Mouse (Mus musculus) CH12.LX (cell line): ENCODE results near the gene Gab1.

Experiments
- CTCF ChIP-seq, 2 experiments: IDR thresholded peaks in 1 of 2; conservative IDR thresholded peaks in 1 of 2; 2 replicates each; pipeline ENCODE4 v1.5.1; 2011 to 2012; ENCODE audit warnings: low read depth in 2 of 2, low read length in 2 of 2, improper control_type of control experiment in 1 of 2, inconsistent platforms in 1 of 2, mild to moderate bottlenecking in 1 of 2, moderate library complexity in 1 of 2
- EP300 ChIP-seq: IDR thresholded peaks from 2 replicates; pipeline ENCODE4 v1.6.1; 2011; ENCODE audit warnings: low read length, improper control_type of control experiment
- JUN ChIP-seq: IDR thresholded peaks from 2 replicates; pipeline ENCODE4 v1.6.1; 2011; ENCODE audit warnings: low read depth, mild to moderate bottlenecking, low read length, improper control_type of control experiment, moderate library complexity; ENCODE audit not compliant: insufficient read depth
- KAT2A ChIP-seq: IDR thresholded peaks from 2 replicates; pipeline ENCODE4 v1.6.1; 2012; ENCODE audit warnings: low read length, improper control_type of control experiment, inconsistent platforms; ENCODE audit not compliant: insufficient replicate concordance
- MYC ChIP-seq: IDR thresholded peaks from 2 replicates; pipeline ENCODE4 v1.6.1; 2011; ENCODE audit warnings: low read depth, mild to moderate bottlenecking, improper control_type of control experiment, low read length
- POLR2A ChIP-seq: IDR thresholded peaks from 2 replicates; pipeline ENCODE4 v1.6.1; 2011; ENCODE audit warnings: low read depth, mild to moderate bottlenecking, improper control_type of control experiment, low read length
- POLR2AphosphoS2 ChIP-seq: IDR thresholded peaks from 2 replicates; pipeline ENCODE4 v1.6.1; 2011; ENCODE audit warnings: low read depth, low read length, improper control_type of control experiment
- SIN3A ChIP-seq: IDR thresholded peaks from 2 replicates; pipeline ENCODE4 v1.6.1; 2012; ENCODE audit warnings: low read length, improper control_type of control experiment, inconsistent platforms
- TBP ChIP-seq: conservative IDR thresholded peaks from 2 replicates; pipeline ENCODE4 v1.6.1; 2011; ENCODE audit warnings: low read depth, low read length, improper control_type of control experiment
- UBTF ChIP-seq: IDR thresholded peaks from 2 replicates; pipeline ENCODE4 v1.6.1; 2012; ENCODE audit warnings: low read depth, mild to moderate bottlenecking, inconsistent platforms, low read length, improper control_type of control experiment, moderate library complexity
- ZMIZ1 ChIP-seq: IDR thresholded peaks from 2 replicates; pipeline ENCODE4 v1.6.1; 2012; ENCODE audit warnings: low read depth, mild to moderate bottlenecking, inconsistent platforms, low read length, improper control_type of control experiment

- TF ChIP-seq KAT2A (no peak), ZMIZ1 (no peak), POLR2A (no peak), TBP (no peak), CTCF (conservative IDR thresholded peaks at IDR 0.05 in 1 of 2, IDR thresholded peaks at IDR 0.05 in 1 of 2; ENCODE audit: low read depth in 2 of 2, low read length in 2 of 2) (no peak), EP300 (no peak), JUN (no peak), POLR2AphosphoS2 (no peak), SIN3A (no peak), UBTF (no peak), MYC (no peak)
These were observed 99.0 kb downstream of the Gab1 start for GRCm38 (mm10) chr8:80781338-80781737.
